Mouse (Mus musculus): ENCODE measurements at regions not wholly inside any gene's neighbourhood (a gene's known extent, or its start where the extent isn't known, plus 50 kb on each side); places are given as distances from the start of the nearest gene placed in this dataset.

DNA sequence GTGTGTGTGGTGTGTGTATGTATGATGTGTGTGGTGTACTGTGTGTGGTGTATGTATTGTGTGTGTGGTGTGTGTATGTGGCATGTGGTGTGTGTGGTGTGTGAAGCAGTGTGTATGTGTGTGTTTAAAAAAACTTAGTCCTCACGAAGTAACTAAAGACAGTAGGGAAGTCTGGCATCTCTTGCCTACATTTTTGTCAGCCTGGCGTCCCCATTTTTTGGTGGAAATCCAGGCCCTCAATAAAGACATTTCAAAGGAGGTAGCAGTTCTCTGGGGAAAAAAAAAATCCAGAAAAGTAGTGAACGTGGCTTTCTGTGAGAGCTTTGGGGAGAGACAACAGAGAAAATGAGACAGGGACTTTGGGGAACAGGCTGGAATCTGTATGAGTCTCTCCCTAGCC lies 231.6 kb upstream of the Srrm4 start:
- H3K4me3 ChIP-seq (ENCODE audit: insufficient read depth, low read depth, low read length): no peak overlapping the region
- TF ChIP-seq CTCF (IDR thresholded peaks at IDR 0.05; ENCODE audit: insufficient read depth, low read depth, low read length) (no peak), POLR2A (IDR thresholded peaks at IDR 0.05; ENCODE audit: insufficient read depth, low read depth, low read length) (no peak)
- WGBS: 75% methylated on average over 3 of the region's 3 CpGs

DNA sequence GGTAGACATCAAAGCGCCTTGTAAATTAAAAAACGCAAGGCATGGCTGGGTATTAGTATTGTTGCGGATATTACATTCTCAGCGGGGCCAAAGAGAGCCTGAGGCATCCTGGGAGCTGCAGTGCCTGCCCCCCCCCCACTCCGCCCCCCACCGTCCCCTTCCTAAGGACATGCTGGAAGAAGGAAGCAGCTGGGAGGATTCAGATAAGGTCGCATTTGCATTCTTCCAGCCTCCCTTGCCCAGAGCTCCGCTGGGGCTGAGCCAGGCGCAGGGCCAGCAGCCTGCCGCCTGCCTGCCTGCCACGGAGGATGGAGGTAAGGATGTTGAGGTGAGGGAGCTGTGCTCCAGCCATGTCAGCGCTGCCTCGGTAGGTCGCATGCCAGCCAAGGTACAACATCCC lies 230.5 kb upstream of the Srrm4 start:
- TF ChIP-seq POLR2A (IDR thresholded peaks at IDR 0.05; ENCODE audit: insufficient read depth, low read depth, low read length) (no peak), CTCF (IDR thresholded peaks at IDR 0.05; ENCODE audit: insufficient read depth, low read depth, low read length) (no peak)
- H3K4me1 ChIP-seq (ENCODE audit: control insufficient read depth, insufficient read depth, low read length): peaks cover 3% of the 10 kb centered on the region; the same call in 1 of the 2 replicates
- 40% methylated on average over 14 of the region's 14 CpGs for WGBS
- no peak overlapping the region for H3K4me3 ChIP-seq (ENCODE audit: insufficient read depth, low read depth, low read length)
- H3K27ac ChIP-seq (ENCODE audit: insufficient read depth, low read depth, low read length): no peak overlapping the region

More for the DNA sequence above, 231.6 kb upstream of the Srrm4 start:
- Histone ChIP-seq H3K4me1 (ENCODE audit: control insufficient read depth, insufficient read depth, low read length) (peaks cover 3% of the 10 kb centered on the region; the same call in 1 of the 2 replicates), H3K27ac (ENCODE audit: insufficient read depth, low read depth, low read length) (no peak overlapping the region)

DNA sequence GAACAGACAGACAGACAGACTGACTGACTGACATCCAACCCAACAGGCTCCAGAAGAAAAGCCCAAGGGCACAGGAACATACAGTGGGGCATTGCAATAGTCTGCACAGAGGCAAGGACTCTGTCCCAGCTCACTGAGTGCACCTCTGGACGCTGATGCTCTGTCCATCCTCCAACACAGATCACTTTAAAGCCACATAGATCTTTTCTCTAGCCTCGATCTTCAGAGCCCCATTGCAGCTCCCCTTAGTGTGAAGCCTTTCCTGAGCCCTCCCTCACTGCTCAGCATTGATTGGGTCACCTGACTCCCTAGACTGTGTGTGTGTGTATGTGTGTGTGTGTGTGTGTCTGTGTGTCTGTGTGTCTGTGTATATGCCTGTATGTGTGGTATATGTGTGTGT lies 218.2 kb upstream of the Srrm4 start:
- Histone ChIP-seq H3K4me3 (ENCODE audit: insufficient read depth, low read depth, low read length) (no peak overlapping the region), H3K4me1 (ENCODE audit: control insufficient read depth, insufficient read depth, low read length) (peaks cover 7% of the 10 kb centered on the region), H3K27ac (ENCODE audit: insufficient read depth, low read depth, low read length) (no peak overlapping the region)
- WGBS: 22% methylated on average over 2 of the region's 2 CpGs
- TF ChIP-seq CTCF (IDR thresholded peaks at IDR 0.05; ENCODE audit: insufficient read depth, low read depth, low read length) (no peak), POLR2A (IDR thresholded peaks at IDR 0.05; ENCODE audit: insufficient read depth, low read depth, low read length) (no peak)

DNA sequence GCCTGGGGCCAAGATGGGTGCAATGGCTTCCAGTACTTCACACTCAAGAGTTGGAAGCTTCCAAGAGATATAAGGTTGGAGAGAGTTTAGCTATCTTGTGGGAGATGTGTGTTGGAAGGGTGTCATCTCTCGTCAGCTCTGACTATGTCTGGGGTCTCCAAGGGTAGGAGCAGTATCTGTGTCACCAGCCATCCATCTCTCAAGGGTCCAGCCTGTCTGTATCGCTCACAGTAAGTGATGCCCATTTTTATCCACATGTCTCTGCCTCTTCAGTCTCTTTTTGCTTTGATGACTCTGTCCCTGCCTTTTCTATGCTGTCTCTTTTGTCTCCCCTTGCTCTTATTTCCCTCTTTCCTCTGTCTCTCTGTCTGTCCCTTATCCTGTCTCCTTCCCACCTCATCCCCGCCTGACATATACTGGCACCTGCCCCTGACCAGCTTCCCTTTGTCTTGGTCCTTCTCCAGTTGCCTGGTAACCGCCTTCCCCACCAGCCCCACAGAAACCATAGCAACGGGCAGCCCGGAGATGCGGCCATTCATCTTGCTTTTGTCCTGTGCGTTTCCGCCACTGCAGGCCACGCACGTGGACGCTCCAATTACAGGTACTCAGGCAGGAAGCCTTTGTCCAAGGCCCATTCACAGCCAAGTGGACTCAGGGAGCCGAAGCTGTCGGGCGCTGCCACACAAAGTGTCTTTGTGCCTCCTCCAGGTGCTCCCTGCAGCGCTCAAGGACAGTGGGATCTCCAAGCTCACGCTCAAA lies 217.6 kb upstream of the Srrm4 start:
- Histone ChIP-seq H3K27ac (ENCODE audit: insufficient read depth, low read depth, low read length) (no peak overlapping the region), H3K4me3 (ENCODE audit: insufficient read depth, low read depth, low read length) (no peak overlapping the region), H3K4me1 (ENCODE audit: control insufficient read depth, insufficient read depth, low read length) (peaks cover 7% of the 10 kb centered on the region)
- WGBS: 20% methylated on average over 17 of the region's 17 CpGs
- TF ChIP-seq POLR2A (IDR thresholded peaks at IDR 0.05; ENCODE audit: insufficient read depth, low read depth, low read length) (no peak), CTCF (IDR thresholded peaks at IDR 0.05; ENCODE audit: insufficient read depth, low read depth, low read length) (no peak)

DNA sequence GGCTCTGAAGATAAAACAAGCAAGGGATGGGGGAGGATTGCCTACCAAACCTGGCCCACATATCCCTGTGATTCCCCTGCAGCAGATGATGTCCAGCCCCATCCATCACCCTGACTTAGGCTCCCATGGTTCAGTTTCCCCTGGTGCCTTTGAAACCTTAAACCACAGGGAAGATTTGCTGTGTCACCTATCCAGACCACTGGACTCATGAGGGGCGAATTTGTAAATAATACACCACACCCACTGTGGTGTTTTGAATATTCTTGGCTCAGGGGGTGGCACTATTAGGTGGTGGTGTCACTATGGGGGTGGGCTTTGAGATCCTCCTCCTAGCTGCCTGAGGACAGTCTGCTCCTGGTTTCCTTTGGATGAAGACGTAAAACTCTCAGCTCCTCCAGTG lies 205.8 kb upstream of the Srrm4 start:
- H3K4me1 ChIP-seq (ENCODE audit: control insufficient read depth, insufficient read depth, low read length): no peaks in the 10 kb centered on the region
- H3K4me3 ChIP-seq (ENCODE audit: insufficient read depth, low read depth, low read length): no peak overlapping the region
- 53% methylated on average over 2 of the region's 2 CpGs for WGBS
- TF ChIP-seq POLR2A (IDR thresholded peaks at IDR 0.05; ENCODE audit: insufficient read depth, low read depth, low read length): no peak
- no peak overlapping the region for H3K27ac ChIP-seq (ENCODE audit: insufficient read depth, low read depth, low read length)

DNA sequence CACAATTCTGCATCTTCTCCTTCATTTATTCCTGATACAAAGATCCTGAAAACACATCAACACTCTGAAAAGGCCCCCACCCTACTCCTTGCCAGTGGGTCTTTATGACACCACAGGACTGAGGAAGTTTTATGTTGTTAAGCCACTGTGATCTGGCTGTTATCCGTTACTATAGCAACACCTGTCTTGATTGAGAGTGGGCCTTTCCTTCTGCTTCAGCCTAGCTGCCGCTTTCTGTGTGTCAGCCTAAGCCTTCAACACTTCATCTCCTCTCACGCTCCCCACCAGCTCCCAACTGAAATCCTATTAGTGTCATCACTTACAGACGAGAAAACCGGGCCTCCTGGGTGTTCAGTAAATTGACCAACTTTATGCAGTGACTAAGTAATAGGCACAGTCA lies 203.6 kb upstream of the Srrm4 start:
- 74% methylated on average over 5 of the region's 5 CpGs for WGBS
- H3K27ac ChIP-seq (ENCODE audit: insufficient read depth, low read depth, low read length): no peak overlapping the region
- TF ChIP-seq POLR2A (IDR thresholded peaks at IDR 0.05; ENCODE audit: insufficient read depth, low read depth, low read length) (no peak), CTCF (IDR thresholded peaks at IDR 0.05; ENCODE audit: insufficient read depth, low read depth, low read length) (no peak)
- no peaks in the 10 kb centered on the region for H3K4me1 ChIP-seq (ENCODE audit: control insufficient read depth, insufficient read depth, low read length)
- H3K4me3 ChIP-seq (ENCODE audit: insufficient read depth, low read depth, low read length): no peak overlapping the region

DNA sequence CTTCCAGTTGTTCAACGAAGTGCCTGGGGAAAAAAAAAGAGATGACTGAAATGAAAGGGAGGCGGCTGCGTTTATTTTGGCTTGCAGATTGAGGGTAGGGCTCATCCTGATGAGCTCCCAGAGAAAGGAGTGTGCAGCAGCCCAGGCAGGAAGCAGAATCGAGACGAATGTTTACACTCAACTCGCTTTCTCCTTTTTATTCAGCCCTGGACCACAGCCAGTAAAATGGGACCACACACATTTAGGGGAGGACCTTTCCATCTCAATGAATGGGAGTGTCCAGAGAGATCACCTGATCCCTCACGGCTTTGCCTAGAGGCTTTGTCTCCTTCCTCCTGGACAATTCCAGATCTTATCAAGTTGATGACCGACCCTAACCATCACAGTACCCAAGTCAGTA lies 198.8 kb upstream of the Srrm4 start:
- WGBS: 46% methylated on average over 8 of the region's 8 CpGs
- no peak overlapping the region for H3K27ac ChIP-seq (ENCODE audit: insufficient read depth, low read depth, low read length)
- H3K4me3 ChIP-seq (ENCODE audit: insufficient read depth, low read depth, low read length): no peak overlapping the region
- TF ChIP-seq CTCF (IDR thresholded peaks at IDR 0.05; ENCODE audit: insufficient read depth, low read depth, low read length) (no peak), POLR2A (IDR thresholded peaks at IDR 0.05; ENCODE audit: insufficient read depth, low read depth, low read length) (no peak)
- no peaks in the 10 kb centered on the region for H3K4me1 ChIP-seq (ENCODE audit: control insufficient read depth, insufficient read depth, low read length)

DNA sequence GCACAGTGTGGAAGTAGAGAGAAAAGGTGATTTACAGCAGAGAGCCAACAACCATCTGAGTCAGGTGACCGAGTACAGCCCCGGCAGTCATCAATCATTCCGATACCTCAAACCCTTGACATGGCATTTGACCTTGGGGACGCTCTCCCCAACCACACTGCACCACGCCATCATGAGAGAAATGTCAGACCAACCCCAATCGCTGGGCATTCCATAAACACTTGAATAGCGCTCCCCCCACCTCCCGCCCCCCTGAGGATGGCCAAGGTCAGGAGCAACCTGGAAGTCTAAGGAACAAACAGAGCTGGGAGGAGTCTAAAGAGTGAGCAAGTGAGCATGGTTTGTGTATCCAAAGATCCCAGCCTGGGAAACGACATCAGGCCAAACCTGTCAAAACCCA lies 198.2 kb upstream of the Srrm4 start:
- TF ChIP-seq POLR2A (IDR thresholded peaks at IDR 0.05; ENCODE audit: insufficient read depth, low read depth, low read length): no peak
- no peak for TF ChIP-seq CTCF (IDR thresholded peaks at IDR 0.05; ENCODE audit: insufficient read depth, low read depth, low read length)
- Histone ChIP-seq H3K27ac (ENCODE audit: insufficient read depth, low read depth, low read length) (no peak overlapping the region), H3K4me1 (ENCODE audit: control insufficient read depth, insufficient read depth, low read length) (no peaks in the 10 kb centered on the region), H3K4me3 (ENCODE audit: insufficient read depth, low read depth, low read length) (no peak overlapping the region)
- WGBS: 88% methylated on average over 9 of the region's 9 CpGs

DNA sequence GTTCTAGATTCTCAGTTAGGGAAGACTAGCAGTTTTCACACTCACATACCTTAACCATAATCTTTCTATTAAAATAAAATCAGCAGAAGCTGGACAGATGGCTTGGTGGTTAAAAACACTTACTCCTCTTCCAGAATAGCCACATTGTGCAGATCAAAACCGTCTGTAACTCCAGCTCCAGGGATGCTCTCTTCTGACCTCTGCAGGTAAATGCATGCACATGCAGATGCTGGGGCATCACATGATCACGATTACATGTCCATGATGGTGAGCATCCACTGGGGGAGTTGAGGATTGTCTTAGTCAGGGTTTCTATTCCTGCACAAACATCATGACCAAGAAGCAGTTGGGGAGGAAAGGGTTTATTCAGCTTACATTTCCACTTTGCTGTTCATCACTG lies 184.8 kb upstream of the Srrm4 start:
- no peaks in the 10 kb centered on the region for H3K4me1 ChIP-seq (ENCODE audit: control insufficient read depth, insufficient read depth, low read length)
- TF ChIP-seq CTCF (IDR thresholded peaks at IDR 0.05; ENCODE audit: insufficient read depth, low read depth, low read length) (no peak), POLR2A (IDR thresholded peaks at IDR 0.05; ENCODE audit: insufficient read depth, low read depth, low read length) (no peak)
- no peak overlapping the region for H3K4me3 ChIP-seq (ENCODE audit: insufficient read depth, low read depth, low read length)
- 56% methylated on average over 2 of the region's 2 CpGs for WGBS
- no peak overlapping the region for H3K27ac ChIP-seq (ENCODE audit: insufficient read depth, low read depth, low read length)
